Mouse (Mus musculus) spleen, postnatal 10 days (tissue): ENCODE data around the gene Erf.

Experiments
- DNase-seq, 2 experiments: peaks; one replicate each; pipeline ENCODE4 v3.0.0; 2021 to 2022; ENCODE audit warnings: low spot score in 2 of 2

Gene Erf

DNA sequence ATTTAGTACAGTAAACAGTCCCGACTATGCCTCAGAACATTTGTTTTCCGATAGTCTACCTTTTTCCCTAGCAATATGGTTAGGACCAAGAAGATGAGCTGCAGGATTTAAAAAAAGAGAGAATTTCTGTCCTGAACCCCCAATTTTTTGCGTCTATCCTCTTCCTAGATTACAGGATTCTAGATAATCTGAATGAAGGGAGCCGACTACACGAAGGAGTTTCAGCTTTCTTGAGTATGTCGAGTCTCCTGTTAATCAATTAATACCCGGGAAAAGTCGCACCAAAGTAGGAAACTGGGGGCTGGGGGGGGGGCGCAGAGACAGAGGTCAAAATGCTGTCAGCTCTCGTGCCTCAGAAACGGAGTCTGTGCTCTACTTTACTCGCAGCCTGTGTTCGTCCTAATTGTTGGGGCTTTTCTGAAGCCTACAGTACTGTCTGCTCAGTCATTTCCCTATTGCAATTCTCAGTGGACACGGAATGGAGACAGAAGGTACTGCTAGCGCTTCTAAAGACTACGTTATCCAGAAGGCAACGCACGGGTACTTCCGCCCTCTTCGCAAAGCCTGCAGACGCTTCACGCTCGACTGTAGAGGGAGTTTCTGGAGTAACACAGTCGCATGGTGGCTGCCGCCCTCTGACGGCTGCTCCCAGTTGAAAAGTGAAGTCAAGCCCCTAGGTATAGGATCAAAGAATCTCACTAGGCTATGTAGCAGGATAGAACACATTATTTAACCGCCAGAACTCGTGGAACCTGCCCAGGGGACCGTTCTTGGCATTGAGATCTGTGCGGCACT lies 11.5 kb downstream of the Erf start:
- DNase-seq: peak; percentile 66 to 86

DNA sequence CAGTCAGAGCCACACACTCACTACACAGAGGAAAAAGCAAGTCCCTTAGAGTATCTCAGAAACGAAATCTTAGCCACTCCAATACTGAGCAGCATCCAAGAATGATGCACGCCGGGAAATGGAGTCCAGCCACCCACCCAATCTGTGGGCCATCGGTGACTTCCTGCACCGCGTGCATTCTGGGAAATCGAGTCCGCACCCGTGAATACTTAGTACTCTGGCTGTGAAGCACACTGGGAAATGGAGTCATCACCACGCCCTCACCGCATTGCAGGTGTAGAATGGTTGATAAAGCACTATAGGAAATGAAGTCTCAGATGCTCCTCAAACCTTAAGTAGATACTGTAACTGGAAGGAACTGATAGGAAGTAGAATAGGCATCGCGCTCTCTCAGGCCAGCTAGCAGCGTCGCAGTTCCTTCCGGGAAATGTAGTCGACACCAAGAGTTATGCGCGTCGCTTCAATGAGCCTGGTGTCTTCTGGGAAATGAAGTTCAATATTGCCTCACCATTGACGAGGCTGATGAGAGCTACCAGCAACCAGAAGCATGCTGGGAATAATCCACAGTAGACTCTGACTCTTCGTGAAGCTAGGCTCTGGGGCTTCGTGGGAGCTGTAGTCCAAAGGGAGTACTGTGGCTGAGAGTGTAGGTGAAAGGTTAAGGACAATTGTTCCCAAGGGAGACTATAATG lies 12.4 kb downstream of the Erf start:
- DNase-seq: peak; percentile 90 to 97

DNA sequence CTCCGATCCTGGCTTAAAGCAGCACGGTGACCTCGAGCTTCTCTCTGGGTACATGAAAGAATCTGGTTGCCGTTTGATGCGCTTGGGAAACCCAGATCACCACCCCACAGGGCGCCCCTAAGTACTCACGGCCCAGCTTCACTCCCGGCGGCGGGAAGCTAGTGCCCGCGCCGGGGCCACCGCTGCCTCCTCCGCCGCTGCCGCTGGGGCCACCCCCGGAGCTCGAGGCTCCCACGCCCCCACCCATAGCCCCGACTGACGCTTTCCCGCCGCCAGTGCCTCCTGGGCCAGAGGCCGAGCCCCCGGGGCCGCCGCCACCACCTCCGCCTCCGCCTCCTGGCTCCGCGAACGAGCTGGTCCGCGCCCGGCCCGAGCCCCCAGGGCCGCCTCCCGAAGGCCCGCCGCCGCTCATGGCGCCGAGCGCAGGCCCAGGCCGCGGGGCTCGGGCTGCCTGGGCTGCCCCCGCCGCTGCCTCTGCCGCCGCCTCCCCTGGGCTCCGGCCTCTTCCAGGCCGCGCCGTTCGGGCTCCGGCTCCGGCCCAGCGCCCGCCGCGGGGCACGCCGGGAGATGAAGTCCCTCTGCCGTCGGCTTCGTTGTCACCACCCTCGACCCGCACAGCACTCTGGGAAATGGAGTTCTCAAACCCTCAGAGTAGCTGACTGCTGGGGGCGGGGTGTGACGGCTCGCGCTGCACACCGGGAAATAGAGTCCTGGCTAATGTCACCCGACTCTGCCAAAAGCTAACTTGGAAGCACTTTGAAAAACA lies 13.1 kb downstream of the Erf start, which contains the start of gene Gsk3a:
Gene Gsk3a (minus strand): TSS at position 603 of the 766 bp plus-strand sequence.
- peak; percentile 98 to 100 for DNase-seq

DNA sequence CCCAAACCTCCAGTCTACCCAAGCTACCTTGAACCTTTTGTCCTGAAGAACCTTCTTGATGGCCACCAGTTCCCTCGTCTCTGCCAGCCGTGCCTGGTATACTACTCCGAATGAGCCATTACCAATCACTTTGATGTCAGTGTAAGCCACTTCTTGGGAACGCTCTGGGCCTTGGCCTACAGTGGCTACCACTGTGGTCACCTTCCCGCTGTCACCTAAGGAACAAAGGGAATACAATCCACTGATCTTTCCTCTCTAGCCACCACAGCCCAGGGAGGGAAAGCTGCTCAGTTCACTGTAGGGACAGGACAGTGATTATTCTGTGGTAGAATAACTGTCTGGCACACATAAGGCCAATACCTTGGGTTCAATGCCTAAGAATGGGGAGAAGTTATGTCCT lies 15.0 kb downstream of the Erf start:
- DNase-seq: no peak

DNA sequence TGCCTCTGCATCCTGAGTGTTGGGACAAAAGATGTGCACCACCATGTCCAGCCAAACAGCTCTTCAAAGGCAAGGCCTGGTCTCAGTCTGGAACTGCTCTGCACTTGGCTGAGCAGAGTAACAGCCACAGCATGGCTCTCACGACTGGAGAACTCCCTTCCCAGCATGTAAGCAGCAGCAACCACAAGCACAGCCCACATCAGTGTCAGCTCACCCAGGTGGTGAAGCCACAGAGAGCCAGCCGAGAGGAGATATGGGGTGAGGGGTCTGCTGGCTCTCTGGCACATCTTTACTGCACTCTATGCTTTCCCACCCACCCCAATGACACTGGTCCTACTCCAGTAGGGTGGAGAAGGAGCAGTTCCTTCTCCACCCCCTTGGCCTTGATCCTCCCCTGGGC lies 17.5 kb downstream of the Erf start:
- no peak for DNase-seq

DNA sequence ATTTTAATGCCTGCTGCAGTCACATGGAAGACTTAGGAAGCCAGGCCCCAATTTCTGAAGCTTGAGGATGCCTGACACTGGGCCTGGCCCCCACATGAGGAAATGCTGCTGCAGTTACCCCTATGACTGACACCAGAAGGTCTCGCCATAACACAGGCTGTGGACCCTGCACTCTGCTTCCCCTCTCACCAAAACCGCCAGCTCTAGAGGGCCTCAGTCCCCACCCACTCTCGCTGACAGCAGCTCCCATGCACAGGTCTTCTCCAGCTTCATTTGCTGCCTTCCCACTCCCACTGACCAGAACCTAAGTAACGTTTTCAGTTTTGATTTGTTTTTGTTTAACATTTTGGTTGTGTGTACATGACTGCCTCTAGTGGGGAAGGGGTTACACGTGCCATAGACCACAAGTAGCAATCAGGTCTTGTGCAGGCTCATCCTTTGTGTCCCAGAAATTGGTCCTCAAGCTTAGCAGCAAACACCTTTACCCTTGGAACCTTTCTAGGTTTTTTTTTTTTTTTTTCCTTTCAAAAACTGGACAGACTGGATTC lies 18.4 kb downstream of the Erf start:
- no peak for DNase-seq

DNA sequence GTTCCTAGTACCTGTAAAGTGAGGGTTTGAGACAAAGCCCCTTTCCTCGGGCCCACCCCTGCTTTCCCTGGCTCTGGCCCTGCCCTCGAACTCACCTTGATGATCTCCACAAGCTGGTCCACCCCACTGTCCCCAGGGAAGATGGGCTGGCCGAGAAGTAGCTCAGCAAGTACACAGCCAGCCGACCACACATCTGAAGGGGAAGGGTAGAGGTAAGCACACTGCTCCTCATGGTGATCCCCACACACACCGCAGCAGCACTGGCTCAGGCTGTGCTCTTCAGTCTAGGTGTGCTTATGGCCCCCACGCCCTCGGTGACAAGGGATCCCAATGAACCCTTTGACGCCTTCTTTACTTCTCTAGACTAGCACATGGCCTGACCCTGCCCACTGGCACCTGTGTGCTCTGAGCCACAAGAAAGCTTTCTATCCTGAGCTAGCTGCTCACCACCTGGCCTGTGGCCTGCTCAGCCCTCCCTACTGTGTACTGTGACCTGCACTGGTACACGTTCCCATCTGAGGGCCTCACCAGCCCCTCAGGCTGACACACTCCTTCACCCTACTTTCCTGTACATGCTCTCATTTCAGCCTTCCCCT lies 19.8 kb downstream of the Erf start:
- no peak for DNase-seq

DNA sequence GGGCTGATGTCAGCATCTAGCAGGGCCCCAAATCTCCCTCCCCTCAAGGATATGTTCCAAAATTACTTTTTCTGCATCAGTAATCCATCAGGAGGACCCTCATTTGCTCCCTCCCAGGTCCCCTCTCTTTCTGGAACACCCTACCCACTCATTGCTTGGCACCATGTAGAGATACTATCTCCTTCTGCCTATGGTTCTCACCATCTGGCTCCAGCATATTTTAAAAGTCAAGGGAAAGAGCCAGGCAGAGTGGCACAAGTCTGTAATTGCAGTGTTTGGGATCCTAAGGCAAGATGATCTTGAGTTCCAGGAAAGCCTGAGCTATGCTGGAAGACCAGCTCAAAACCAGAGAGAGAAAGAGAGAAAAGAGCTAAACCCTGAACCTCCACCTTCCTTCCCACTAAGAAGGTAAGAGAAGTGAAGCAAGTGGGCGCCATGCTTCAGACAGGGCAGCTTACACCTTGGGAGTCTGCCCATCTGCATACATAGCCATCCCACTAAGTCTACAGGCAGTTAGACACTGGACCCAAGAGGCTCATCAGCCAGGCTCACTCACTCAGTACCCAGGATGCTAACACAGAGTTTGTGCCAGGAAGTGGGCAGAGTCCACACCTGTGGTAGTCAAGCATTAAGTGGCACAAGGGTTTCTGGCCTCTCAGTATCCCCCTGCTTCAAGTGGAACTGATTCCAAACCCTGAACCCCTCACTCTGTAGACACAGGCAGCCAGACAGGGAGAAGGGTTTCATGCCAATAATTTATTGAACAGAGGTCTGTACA lies 22.8 kb downstream of the Erf start:
- no peak for DNase-seq

DNA sequence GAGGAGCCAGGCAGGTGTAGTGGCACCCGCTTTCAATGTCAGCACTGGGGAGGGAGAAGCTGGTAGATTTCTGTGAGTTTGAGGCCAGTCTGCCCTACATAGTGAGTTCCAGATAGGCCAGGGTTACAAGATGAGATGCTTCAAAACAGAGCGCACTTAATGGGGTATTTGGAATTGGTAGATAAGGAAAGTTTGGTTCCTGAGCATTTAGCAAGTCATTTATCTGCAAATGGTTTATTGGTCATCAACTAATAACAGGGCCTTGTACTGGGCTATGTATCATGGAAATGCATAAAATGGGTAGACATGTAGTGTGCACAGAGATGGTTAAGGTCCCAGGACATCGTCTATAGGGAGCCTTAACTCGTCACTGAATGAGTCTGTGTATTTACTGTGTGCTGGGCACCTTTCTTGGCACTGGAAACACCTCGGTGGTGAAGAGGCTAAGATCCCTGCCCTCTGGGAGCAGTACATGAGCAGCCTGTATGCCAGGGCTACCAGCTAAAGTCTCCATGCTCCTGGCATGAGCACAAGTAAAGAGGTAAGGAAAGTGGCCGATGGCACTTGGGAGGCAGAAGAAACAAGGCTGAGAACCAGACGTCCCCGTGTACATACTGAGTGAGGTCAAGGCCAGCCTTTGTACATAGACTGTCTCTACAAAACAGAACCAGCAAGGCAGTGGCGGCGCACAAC lies 28.1 kb downstream of the Erf start:
- DNase-seq: no peak

DNA sequence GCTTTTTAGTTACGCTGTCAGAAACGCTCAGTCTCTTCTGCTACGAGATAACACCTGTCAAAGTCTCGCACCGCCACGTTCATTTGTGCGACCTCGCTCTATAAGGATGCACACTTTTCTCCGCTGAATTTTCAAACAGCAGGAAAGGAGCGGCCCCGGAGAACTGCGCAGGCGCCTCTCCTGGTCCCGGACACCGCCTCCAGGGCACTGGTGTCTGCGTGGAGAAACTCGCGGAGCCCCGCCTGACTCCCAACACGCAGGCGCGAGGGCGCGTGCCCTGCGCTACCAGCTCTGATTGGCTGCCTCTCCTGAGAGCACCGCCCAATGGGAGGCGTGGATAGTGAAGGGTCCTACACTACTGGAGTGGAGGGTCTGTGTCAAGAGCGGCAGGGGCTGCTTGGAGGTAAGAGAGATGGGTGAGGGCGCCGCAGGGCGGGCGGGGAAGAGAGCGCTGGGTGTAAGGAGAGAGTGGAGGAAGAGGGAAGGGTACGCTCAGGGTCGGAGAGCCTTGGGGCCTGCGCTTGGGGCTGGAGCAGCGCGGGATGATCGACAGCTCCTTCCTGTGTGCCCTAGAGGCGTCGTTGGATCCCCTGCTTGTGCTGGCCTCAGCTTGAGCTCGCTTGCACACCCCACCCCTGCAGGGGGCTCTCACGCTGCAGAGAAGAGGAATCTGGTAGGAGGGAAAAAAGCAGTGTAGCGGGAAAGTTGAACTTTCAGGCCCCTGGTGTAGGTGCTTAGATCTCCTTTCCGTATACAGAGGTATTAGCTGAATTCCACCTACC lies 29.3 kb downstream of the Erf start, which contains the start of gene Zfp526:
Gene Zfp526 (plus strand): TSS at position 324 of the 782 bp plus-strand sequence.
- peak; percentile 94 to 96 for DNase-seq

DNA sequence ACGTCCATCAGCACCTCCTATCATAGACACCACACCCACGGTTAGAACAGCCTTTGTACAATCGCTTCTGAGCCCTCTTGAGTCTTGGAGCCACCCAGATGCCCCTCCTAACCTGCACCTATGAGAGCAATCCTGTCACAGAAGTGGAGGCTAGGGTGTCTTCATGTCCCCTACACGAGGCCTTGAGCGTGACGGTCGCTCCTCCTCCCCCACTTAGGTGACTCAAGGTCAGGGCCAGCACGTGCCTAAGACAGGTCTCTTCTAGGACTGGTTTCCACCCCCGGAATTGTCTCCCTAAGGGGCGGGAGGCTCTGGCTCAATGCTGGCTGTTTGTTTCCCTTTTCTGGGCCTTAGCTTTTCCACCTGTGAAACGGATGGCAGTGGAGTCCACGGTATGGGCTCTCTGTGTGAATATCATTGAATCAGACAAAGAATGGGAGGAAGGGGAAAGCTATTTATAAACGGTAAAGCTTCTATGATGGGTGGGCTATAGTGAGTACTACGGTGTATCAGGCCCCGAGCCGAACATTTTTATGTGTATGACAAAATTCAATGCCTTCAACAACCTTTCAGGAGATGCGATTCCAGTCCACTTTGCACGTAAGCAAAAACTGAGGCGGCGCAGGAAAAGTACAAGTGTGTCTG lies 30.0 kb downstream of the Erf start, which contains the start of gene Dedd2:
Gene Dedd2 (minus strand): TSS at position 159 of the 645 bp plus-strand sequence.
- peak; percentile 55 to 65 for DNase-seq

DNA sequence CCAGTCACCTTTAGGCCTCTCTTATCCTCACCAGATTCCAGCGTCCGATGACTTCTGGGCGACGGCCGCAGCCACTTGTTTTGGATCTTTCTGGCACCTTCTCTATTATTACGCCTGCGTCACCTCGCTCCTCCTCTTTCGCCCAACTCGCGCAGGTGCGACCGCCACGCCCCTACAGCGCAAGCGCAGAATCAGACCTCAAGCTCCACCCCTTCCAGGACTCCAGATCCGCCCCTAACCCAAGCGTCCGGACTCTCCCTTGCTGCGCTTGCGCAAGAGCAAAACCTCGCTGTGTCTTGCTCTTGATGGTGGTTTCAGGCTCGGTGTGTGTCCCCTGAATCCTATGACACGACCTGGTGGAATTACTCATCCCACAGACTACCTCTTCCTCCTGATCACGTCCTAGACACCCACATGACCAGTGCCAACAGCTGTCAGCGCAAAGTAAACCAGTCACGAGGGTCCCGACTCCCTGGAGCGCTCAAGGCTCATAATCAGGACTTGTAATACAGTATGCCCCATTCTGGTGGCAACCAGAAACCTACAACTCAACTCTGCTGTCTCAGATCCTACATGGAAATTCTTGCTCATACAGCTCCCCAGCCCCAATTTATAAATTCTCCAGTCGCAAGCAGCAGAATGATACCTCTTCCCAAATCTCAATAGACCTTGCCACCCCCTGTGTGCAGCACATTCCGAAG lies 30.7 kb downstream of the Erf start:
- peak; percentile 96 to 98 for DNase-seq

DNA sequence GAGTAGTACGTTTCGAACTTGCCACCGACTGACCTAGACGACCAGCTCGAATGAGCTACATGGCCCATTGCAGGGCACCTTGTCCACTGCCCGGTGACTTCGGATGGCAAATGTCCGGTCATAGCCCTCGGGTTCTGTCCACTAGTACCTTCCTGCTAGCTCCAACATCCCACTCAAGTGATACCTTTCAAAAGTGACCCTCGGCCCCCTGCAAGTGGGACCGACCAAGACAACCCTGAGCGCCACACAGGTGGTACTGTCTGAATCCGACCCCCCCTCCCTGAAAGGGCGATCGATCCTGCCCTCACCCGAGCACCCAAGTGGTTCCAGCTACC lies 31.2 kb downstream of the Erf start:
- DNase-seq: no peak

DNA sequence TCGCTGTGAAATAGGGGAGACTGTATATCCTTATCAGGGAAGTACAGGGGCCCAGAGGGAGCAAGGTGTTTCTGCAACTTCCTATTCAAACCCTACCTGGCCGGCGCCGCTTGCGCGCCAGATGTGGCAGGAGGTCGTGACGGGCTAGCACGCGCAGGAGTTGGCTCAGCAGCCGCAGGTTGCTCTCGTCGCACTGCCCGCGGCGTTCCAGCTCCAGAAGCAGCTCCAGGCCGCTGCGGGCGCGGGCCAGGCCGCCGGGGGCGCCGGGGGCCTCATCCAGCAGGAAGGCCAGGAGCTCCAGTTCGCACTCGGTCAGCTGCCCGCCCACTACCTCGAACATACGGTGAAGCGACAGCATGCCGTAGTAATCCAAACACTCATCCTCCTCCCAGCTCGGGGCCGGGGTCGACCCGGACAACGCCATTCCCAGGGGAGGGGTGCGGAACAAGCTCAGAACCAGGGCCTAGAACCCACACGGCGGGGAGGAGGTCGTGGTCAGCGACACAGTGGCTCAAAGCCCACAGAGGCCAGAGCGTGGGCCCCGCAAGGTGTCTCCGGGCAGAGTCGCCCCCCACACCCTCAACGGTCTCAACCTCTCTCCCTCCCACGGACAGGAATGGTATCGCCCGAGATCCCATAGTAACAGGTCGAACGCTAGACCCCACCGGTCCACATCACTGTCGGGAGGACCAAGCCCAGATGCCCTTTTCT lies 31.7 kb downstream of the Erf start:
- DNase-seq: peak; percentile 76 to 78

DNA sequence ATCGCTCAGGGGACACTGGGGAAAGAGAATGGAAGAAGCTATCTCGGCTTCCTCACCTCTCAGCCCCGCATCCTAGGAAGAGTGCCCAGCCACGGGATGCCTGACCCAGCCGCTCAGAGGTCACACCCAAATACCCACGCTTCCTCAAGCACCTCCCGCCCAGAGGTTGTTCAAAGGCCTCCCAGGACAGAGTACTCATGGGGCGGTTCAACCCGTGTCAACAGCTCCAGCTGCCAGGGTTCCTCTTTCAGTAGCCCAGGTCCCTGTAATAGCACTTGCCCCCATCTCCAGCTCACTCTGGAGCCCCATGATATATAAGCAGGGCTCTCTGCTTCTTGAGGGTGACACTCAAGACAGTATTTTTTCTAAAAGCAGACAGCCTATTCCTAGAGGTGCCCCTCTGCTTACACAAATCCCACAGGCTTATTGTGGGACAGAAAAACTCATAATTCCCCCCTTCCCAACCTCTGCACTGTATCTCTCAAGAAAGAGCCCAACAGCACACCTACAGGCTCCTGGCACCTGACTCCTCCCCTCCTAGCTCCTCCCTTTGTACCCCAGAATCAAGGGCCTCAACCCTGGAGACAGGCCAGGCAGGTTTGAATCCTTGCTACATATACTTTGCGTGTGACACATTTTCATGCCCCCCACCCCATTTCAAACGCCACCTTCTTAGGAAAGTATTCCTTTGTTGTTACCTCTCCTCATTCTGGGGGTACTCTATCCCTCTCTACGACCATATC lies 32.7 kb downstream of the Erf start:
- DNase-seq: peak in 1 of 2 experiments; percentile 52

DNA sequence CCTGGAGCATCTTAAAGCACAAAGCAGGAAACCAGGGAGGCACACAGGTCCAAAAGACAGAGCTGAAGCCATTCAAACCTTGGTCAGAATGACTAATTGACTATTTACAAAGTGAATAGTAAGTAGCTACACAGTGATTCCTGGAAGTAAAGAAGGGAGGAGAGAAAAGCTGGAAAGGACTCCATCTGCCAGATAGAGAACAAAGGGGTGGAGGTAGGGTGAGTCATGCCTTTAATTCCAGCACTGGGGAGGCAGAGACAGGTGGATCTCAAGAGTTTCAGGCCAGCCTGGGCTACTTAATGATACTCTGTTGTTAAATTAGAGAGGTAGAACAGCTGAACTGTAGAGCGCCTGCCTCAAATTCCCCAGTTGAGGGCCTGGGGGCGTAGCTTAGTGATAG lies 36.4 kb downstream of the Erf start:
- DNase-seq: no peak

DNA sequence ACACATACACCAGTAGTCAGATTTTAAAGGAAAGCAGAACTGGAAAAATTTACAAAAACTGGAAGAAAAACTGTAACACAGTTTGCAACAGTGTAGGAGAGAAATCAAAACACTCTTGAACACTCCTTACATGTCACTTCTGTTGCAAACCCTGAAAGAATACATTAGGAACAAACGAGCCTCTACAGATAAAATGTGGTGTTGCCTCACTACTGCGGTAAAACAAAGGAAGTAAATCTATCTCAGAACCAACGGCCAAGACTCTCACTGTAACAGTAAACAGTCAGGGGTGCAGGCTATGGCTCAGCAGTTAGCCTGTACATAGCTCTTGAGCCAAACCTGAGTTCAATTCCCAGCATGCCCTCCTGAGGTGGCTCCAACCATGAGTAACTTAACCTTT lies 37.5 kb downstream of the Erf start:
- DNase-seq: no peak
